Mouse (Mus musculus): ENCODE measurements around the gene Syncrip.
"Not testable (repeated sequence)": the region's sequence is repeated elsewhere in the genome, so short reads cannot be mapped to it uniquely, and the experiment has no call there.

The Syncrip gene

GRCm38 (mm10) chr9:88482829-88483396, 539 bp upstream of the Syncrip start:
- DNase-seq (ENCODE audit: low spot score), result peak; percentile 75

- peak; percentile 38 for DNase-seq (ENCODE audit: low spot score)
Observed at GRCm38 (mm10) chr9:88481791-88482160, 598 bp downstream of the Syncrip start.

DNA sequence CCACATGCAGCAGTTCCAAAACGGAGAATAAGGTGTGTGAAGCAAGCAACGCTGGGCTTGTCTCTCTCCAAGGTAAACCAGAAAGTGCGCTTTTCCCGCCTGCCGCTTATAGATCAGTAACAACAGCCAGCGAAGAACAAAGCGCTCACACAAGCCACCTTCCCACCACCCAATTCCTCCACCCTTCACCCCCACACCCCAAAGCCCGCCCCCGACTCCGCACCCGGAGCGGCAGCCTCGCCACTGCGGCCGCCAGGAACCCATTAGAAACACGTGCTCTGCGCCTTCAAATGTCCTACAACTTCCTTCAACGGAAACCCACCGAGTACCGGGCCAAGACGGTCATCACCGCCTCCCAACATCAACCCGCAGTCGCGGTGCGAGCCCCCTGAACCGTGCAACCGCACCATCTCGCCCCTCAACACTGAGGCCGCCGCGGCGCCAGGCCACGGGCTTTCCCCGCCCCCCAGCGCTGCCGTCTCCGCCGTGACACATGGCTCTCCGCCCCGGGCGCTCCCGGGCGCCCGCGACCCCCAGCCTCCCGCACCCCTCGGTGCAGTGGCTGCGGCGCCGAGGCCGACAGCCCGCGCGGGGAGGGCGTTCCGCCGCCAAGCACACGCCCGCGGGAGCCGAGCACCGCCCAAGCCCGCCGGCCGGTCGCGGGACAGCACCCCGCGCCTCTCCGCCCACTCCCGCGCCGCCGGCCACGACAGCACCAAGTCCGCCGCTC, 1.1 kb downstream of the Syncrip start:
- DNase-seq (ENCODE audit: low spot score), result peak; percentile 15

GRCm38 (mm10) chr9:88480120-88480519, 2.3 kb downstream of the Syncrip start:
- DNase-seq (ENCODE audit: low spot score), result no peak

DNA sequence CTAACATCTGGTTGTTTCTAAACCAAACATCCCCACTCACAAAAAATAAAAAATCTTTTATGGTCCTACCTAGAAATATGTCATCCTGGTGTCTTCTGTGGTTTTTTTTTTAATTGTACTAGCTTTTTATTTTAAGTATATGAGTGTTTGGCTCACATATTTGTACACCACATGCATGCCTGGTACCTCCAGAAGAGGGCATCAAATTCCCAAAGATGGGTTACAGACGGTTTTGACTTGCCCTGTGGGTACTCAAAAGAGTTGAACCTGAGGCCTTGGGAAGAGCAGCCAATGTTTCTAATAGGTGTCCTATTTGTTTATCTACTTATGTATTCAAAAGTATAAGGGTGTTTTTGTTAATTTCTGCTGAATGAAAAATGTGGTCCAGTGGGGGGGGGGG, 6.2 kb downstream of the Syncrip start:
- no peak for DNase-seq (ENCODE audit: low spot score)

DNA sequence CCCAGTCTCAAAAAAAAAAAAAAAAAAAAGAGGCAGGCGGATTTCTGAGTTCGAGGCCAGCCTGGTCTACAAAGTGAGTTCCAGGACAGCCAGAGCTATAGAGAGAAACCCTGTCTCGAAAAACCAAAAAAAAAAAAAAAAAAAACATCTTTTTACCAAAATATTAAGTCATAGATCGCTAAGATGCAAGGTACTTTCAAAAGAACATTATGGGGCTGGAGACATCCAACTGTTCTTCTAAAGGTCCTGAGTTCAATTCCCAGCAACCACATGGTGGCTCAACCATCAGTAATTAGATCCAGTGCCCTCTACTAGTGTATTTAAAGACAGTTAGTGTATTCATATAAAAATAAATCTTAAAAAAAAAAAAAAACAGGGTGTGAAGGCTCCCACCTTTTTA, 21.4 kb downstream of the Syncrip start:
- DNase-seq (ENCODE audit: low spot score), result not testable (repeated sequence)

- no peak for DNase-seq (ENCODE audit: low spot score)
Observed at GRCm38 (mm10) chr9:88439991-88440390, 42.4 kb downstream of the Syncrip start.

DNA sequence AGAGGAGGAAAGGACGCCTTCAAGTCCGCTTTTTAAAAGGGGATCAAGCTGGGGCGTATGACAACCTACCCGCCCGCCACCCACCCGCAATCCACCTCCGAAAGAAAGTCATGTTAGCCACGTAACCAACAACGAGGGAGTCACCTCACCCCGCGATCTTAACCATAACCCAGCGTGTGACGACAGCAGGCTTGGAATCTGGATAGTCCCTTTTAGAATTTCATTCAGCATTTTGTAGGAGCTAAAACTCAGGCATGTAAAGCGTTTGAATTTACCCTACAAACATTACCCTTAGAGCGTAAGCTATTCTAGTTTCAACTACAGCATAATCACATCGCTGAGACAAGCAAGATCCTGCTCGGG, 43.2 kb downstream of the Syncrip start:
- DNase-seq (ENCODE audit: low spot score), result no peak

GRCm38 (mm10) chr9:88438555-88439237, 43.7 kb downstream of the Syncrip start, which contains the start of gene Snx14:
Gene Snx14, minus strand, starts transcription at chr9:88438958.
- peak; percentile 94 for DNase-seq (ENCODE audit: low spot score)

- DNase-seq (ENCODE audit: low spot score), result no peak
Observed at GRCm38 (mm10) chr9:88438237-88438554, 44.2 kb downstream of the Syncrip start.

DNA sequence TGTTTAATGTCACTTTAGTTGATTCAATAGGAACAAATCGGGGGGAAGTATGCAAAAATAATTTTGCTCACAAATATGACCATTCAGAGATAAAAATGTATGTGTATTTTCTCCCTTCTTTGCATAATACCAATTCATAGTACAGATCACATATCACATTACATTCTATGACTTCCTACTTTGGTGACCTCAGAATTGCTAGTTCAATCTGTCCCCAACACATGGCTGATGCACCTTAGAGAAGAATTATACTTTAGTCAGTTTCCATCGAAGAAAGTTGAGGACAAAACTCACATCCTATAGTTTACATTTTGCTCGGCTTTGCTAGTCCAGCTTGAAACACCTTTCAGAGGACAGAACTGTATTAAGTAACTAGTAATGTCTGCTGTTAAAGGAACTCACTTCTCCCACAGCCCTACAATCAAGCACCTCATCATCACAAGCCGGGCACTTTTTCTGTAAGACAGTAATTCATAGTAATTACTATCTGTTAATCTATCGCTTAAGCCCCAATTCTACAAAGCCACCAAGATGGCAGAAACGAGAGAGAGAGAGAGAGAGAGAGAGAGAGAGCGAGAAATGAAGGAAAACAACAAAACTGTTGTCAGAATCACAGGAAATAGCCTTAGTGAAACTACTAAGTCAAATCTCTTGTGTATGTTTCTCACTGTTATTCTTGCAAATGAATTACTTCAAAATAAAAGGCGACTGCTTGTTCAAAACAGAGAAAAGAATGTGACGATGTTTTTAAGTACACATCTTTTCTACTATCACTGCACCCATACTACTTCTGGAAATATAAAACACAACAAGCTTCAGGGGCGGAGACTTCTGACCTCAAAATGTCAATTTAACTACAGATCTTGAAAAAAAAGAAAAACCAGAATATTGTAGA, 44.8 kb downstream of the Syncrip start:
- no peak for DNase-seq (ENCODE audit: low spot score)

GRCm38 (mm10) chr9:88424356-88424755, 58.0 kb downstream of the Syncrip start:
- no peak for DNase-seq (ENCODE audit: low spot score)

- DNase-seq (ENCODE audit: low spot score), result no peak
Observed at GRCm38 (mm10) chr9:88422428-88422827, 59.9 kb downstream of the Syncrip start.

- DNase-seq (ENCODE audit: low spot score), result no peak
Observed at GRCm38 (mm10) chr9:88416752-88417151, 65.6 kb downstream of the Syncrip start.

GRCm38 (mm10) chr9:88409978-88410377, 72.4 kb downstream of the Syncrip start:
- no peak for DNase-seq (ENCODE audit: low spot score)

- DNase-seq (ENCODE audit: low spot score), result no peak
Observed at GRCm38 (mm10) chr9:88404515-88404914, 77.9 kb downstream of the Syncrip start.

- no peak for DNase-seq (ENCODE audit: low spot score)
Observed at GRCm38 (mm10) chr9:88404088-88404487, 78.3 kb downstream of the Syncrip start.

DNA sequence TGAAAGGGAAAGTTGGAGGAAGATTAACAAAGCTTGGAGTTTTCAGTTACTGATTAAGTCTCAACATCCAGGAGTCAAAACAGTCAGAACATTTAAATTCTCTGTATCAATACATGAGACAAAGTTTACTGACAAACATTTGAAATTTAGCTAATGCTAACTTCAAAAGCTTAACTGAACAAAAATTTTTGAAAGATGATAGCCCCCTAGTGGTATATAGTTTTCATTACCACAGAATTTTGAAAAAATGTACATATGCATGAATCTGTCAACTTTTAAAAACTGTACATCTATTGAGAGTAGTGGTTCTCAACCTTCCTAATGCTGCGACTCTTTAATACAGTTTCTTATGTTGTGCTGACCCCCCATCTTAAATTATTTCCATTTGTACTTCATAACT, 83.9 kb downstream of the Syncrip start:
- DNase-seq (ENCODE audit: low spot score), result no peak
